Mouse (Mus musculus) C2C12 (cell line): ENCODE data around the gene Tnfaip8l1.

Experiments
- CEBPB ChIP-seq: IDR thresholded peaks from one replicate; pipeline ENCODE4 v1.6.1; 2011; ENCODE audit warnings: low read depth, mild to moderate bottlenecking, control low read depth, moderate library complexity
- CTCF ChIP-seq: IDR thresholded peaks from one replicate; pipeline ENCODE4 v1.5.1; 2011; ENCODE audit not compliant: control insufficient read depth, insufficient read depth, insufficient read length
- MYOG ChIP-seq: IDR thresholded peaks from one replicate; pipeline ENCODE4 v1.6.1; 2011; ENCODE audit not compliant: control insufficient read depth, insufficient read length; ENCODE audit errors: extremely low read depth
- USF1 ChIP-seq: IDR thresholded peaks from one replicate; pipeline ENCODE4 v1.6.1; 2011; ENCODE audit warnings: low read depth, mild to moderate bottlenecking, control low read depth, moderate library complexity

GRCm38 (mm10) chr17:56206276-56206884 lies 44.1 kb downstream of the Tnfaip8l1 start:
- no peak for TF ChIP-seq CTCF
- TF ChIP-seq MYOG: no peak
- no peak for TF ChIP-seq USF1
- no peak for TF ChIP-seq CEBPB
